Mouse (Mus musculus): ENCODE results near the gene Dcpp1. TPM values are rescaled to one million over a fixed set of nuclear protein-coding genes. Genes with fewer than 3 reads are reported as not detected.
"Not testable (repeated sequence)": the region's sequence is repeated elsewhere in the genome, so short reads cannot be mapped to it uniquely, and the experiment has no call there.

The Dcpp1 gene
- polyA plus RNA-seq, 1 experiment from 2014 or later, result not detected

- Histone ChIP-seq H3K27ac (ENCODE audit: low read depth, low read length) (no peak overlapping the region), H3K4me3 (ENCODE audit: low read length) (no peak overlapping the region), H3K4me2 (replicated peaks; ENCODE audit: low read depth, low read length) (no peak overlapping the region), H3K9me3 (ENCODE audit: control insufficient read depth, low read length) (no peaks in the 10 kb centered on the region), H3K36me3 (ENCODE audit: control insufficient read depth, insufficient read depth, low read length) (no peaks in the 10 kb centered on the region), H3K27me3 (ENCODE audit: control insufficient read depth, insufficient read depth, low read length) (no peaks in the 10 kb centered on the region), H3K4me1 (ENCODE audit: control insufficient read depth, insufficient read depth, low read length) (no peaks in the 10 kb centered on the region), H3K9ac (ENCODE audit: low read depth, low read length) (no peak overlapping the region)
- no peak for ATAC-seq (ENCODE audit: low FRiP score, low TSS enrichment)
- WGBS, result 84% methylated on average over 2 of the region's 2 CpGs
These were observed 3.5 kb upstream of the Dcpp1 start for GRCm38 (mm10) chr17:23877166-23877565.

DNA sequence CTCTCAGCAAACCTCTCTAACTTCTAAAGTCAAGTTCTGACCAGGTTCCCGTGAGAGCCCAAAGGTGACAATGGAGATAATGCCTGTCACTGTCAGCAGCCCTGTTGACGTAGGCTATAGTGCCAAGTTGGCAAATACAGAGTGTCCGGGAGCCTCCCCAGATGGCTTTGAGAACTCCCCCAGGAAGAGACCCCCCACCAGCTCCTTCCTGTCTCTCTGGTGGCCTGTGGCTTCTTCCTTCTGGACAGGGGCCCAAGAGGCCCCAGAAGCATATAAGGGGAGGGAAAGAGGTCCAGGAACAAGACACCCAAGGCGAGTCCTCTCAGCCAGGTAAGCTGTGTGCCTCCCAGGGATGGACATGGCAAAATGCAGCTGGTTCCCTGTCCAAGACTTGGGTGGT lies 36.5 kb downstream of the Dcpp1 start, which contains the start of gene Dcpp3:
Dcpp3 (plus strand) TSS at position 301 of the 400 bp plus-strand sequence.
- not testable (repeated sequence) for H3K9ac ChIP-seq (ENCODE audit: low read depth, low read length); H3K4me3 ChIP-seq (ENCODE audit: low read length); ATAC-seq (ENCODE audit: low FRiP score, low TSS enrichment); H3K27ac ChIP-seq (ENCODE audit: low read depth, low read length); H3K9me3 ChIP-seq (ENCODE audit: control insufficient read depth, low read length); H3K36me3 ChIP-seq (ENCODE audit: control insufficient read depth, insufficient read depth, low read length); H3K4me2 ChIP-seq (replicated peaks; ENCODE audit: low read depth, low read length); H3K27me3 ChIP-seq (ENCODE audit: control insufficient read depth, insufficient read depth, low read length); H3K4me1 ChIP-seq (ENCODE audit: control insufficient read depth, insufficient read depth, low read length)
- 72% methylated on average over 3 of the region's 4 CpGs for WGBS

- peak; percentile 99 for ATAC-seq (ENCODE audit: low FRiP score, low TSS enrichment)
- Histone ChIP-seq H3K27ac (ENCODE audit: low read depth, low read length) (peak overlapping the region; percentile 90), H3K4me2 (replicated peaks; ENCODE audit: low read depth, low read length) (peak overlapping the region; percentile 57), H3K9ac (ENCODE audit: low read depth, low read length) (peak overlapping the region; percentile 56), H3K27me3 (ENCODE audit: control insufficient read depth, insufficient read depth, low read length) (no peaks in the 10 kb centered on the region), H3K9me3 (ENCODE audit: control insufficient read depth, low read length) (no peaks in the 10 kb centered on the region), H3K4me1 (ENCODE audit: control insufficient read depth, insufficient read depth, low read length) (peaks cover 3% of the 10 kb centered on the region; the same call in 1 of the 2 replicates), H3K4me3 (ENCODE audit: low read length) (peak overlapping the region; percentile 38), H3K36me3 (ENCODE audit: control insufficient read depth, insufficient read depth, low read length) (no peaks in the 10 kb centered on the region)
- under 1% methylated on average over 29 of the region's 29 CpGs for WGBS
These were observed 43.9 kb downstream of the Dcpp1 start for GRCm38 (mm10) chr17:23924531-23925007.

- peak overlapping the region; percentile 38 for H3K4me3 ChIP-seq (ENCODE audit: low read length)
- H3K36me3 ChIP-seq (ENCODE audit: control insufficient read depth, insufficient read depth, low read length), result no peaks in the 10 kb centered on the region
- peak overlapping the region; percentile 90 for H3K27ac ChIP-seq (ENCODE audit: low read depth, low read length)
- H3K4me1 ChIP-seq (ENCODE audit: control insufficient read depth, insufficient read depth, low read length), result peaks cover 3% of the 10 kb centered on the region; the same call in 1 of the 2 replicates
- H3K9me3 ChIP-seq (ENCODE audit: control insufficient read depth, low read length), result no peaks in the 10 kb centered on the region
- H3K4me2 ChIP-seq (replicated peaks; ENCODE audit: low read depth, low read length), result peak overlapping the region; percentile 57
- 0% methylated on average over 14 of the region's 14 CpGs for WGBS
- H3K27me3 ChIP-seq (ENCODE audit: control insufficient read depth, insufficient read depth, low read length), result no peaks in the 10 kb centered on the region
- ATAC-seq (ENCODE audit: low FRiP score, low TSS enrichment), result peak; percentile 79
- H3K9ac ChIP-seq (ENCODE audit: low read depth, low read length), result peak overlapping the region; percentile 56
These were observed 44.4 kb downstream of the Dcpp1 start for GRCm38 (mm10) chr17:23925090-23925493.

DNA sequence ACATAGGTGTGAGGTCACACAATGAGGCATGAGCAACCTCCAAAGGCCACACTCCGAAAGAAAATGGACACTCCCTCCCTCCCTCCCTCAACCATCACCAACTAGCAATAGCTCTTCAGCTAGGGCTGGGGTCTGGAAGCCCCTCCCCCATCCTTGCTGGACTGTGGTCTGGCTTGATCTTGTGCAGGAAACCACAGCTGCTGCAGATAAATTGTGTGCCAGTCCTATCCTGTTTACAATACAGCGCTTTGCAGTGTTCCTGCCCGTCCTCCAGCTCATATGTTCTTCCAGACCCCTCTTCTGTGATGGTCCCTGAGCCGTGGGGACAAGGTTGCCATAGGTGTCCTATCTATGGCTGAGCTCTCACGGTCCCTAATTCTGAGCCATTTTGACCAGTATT lies 50.5 kb downstream of the Dcpp1 start:
- Histone ChIP-seq H3K27me3 (ENCODE audit: control insufficient read depth, insufficient read depth, low read length) (no peaks in the 10 kb centered on the region), H3K4me3 (ENCODE audit: low read length) (no peak overlapping the region), H3K9me3 (ENCODE audit: control insufficient read depth, low read length) (no peaks in the 10 kb centered on the region), H3K9ac (ENCODE audit: low read depth, low read length) (no peak overlapping the region), H3K4me1 (ENCODE audit: control insufficient read depth, insufficient read depth, low read length) (no peaks in the 10 kb centered on the region), H3K4me2 (replicated peaks; ENCODE audit: low read depth, low read length) (no peak overlapping the region), H3K27ac (ENCODE audit: low read depth, low read length) (no peak overlapping the region), H3K36me3 (ENCODE audit: control insufficient read depth, insufficient read depth, low read length) (no peaks in the 10 kb centered on the region)
- no peak for ATAC-seq (ENCODE audit: low FRiP score, low TSS enrichment)
- 79% methylated on average over 5 of the region's 5 CpGs for WGBS

Other genes starting within 250 kb of the Dcpp1 start
- 0.46 and 1.3 TPM in 2 replicates for gene Mmp25, start 235.6 kb upstream of the Dcpp1 start, polyA plus RNA-seq (2014; fragmentation: Nextera tagmentation; extraction: Ambion mirVana)
- 0.76 and 1.2 TPM in 2 replicates for gene Bicdl2, start 220.4 kb upstream of the Dcpp1 start, polyA plus RNA-seq (2014; fragmentation: Nextera tagmentation; extraction: Ambion mirVana)
- 61.9 and 83.8 TPM in 2 replicates for gene Hcfc1r1, start 207.3 kb upstream of the Dcpp1 start, polyA plus RNA-seq (2014; fragmentation: Nextera tagmentation; extraction: Ambion mirVana)
- 53.0 and 62.9 TPM in 2 replicates for gene Thoc6, start 207.0 kb upstream of the Dcpp1 start, polyA plus RNA-seq (2014; fragmentation: Nextera tagmentation; extraction: Ambion mirVana)
- gene Tnfrsf12a, start 203.4 kb upstream of the Dcpp1 start, polyA plus RNA-seq (2014; fragmentation: Nextera tagmentation; extraction: Ambion mirVana), result 14.5 and 16.4 TPM in 2 replicates
- 153 and 181 TPM in 2 replicates for gene Cldn6, start 201.6 kb upstream of the Dcpp1 start, polyA plus RNA-seq (2014; fragmentation: Nextera tagmentation; extraction: Ambion mirVana)
- 63.7 and 65.5 TPM in 2 replicates for gene Cldn9, start 196.8 kb upstream of the Dcpp1 start, polyA plus RNA-seq (2014; fragmentation: Nextera tagmentation; extraction: Ambion mirVana)
- 0.15 and 0.16 TPM in 2 replicates for gene 1520401A03Rik, start 158.1 kb upstream of the Dcpp1 start, polyA plus RNA-seq (2014; fragmentation: Nextera tagmentation; extraction: Ambion mirVana)
- gene Pkmyt1, start 154.5 kb upstream of the Dcpp1 start, polyA plus RNA-seq (2014; fragmentation: Nextera tagmentation; extraction: Ambion mirVana), result 41.6 and 56.4 TPM in 2 replicates
- gene Paqr4, start 140.0 kb upstream of the Dcpp1 start, polyA plus RNA-seq (2014; fragmentation: Nextera tagmentation; extraction: Ambion mirVana), result 14.7 and 17.6 TPM in 2 replicates
- gene Kremen2, start 135.0 kb upstream of the Dcpp1 start, polyA plus RNA-seq (2014; fragmentation: Nextera tagmentation; extraction: Ambion mirVana), result 2.1 and 2.9 TPM in 2 replicates
- 73.0 and 91.7 TPM in 2 replicates for gene Flywch1, start 109.3 kb upstream of the Dcpp1 start, polyA plus RNA-seq (2014; fragmentation: Nextera tagmentation; extraction: Ambion mirVana)
- 40.7 and 43.7 TPM in 2 replicates for gene Flywch2, start 94.8 kb upstream of the Dcpp1 start, polyA plus RNA-seq (2014; fragmentation: Nextera tagmentation; extraction: Ambion mirVana)
- 560 and 567 TPM in 2 replicates for gene Srrm2, start 90.3 kb upstream of the Dcpp1 start, polyA plus RNA-seq (2014; fragmentation: Nextera tagmentation; extraction: Ambion mirVana)
- gene Elob, start 51.7 kb upstream of the Dcpp1 start, polyA plus RNA-seq (2014; fragmentation: Nextera tagmentation; extraction: Ambion mirVana), result 982 and 1,429 TPM in 2 replicates
- 0.26 and 0.41 TPM in 2 replicates for gene Prss33, start 44.8 kb upstream of the Dcpp1 start, polyA plus RNA-seq (2014; fragmentation: Nextera tagmentation; extraction: Ambion mirVana)
- 0.14 TPM in 1 of 2 replicates, not detected in the other for gene Prss32, start 37.0 kb upstream of the Dcpp1 start, polyA plus RNA-seq (2014; fragmentation: Nextera tagmentation; extraction: Ambion mirVana)
- 3.1 and 3.9 TPM in 2 replicates for gene Prss41, start 36.7 kb upstream of the Dcpp1 start, polyA plus RNA-seq (2014; fragmentation: Nextera tagmentation; extraction: Ambion mirVana)
- not detected in 2 replicates for gene Prss21, start 12.8 kb upstream of the Dcpp1 start, polyA plus RNA-seq (2014; fragmentation: Nextera tagmentation; extraction: Ambion mirVana)
- not detected in 2 replicates for gene Dcpp2, start within 50 bp of the Dcpp1 start, polyA plus RNA-seq (2014; fragmentation: Nextera tagmentation; extraction: Ambion mirVana)
- gene Dcpp3, start 36.6 kb downstream of the Dcpp1 start, polyA plus RNA-seq (2014; fragmentation: Nextera tagmentation; extraction: Ambion mirVana), result not detected in 2 replicates
- gene Sbp, start 60.8 kb downstream of the Dcpp1 start, polyA plus RNA-seq (2014; fragmentation: Nextera tagmentation; extraction: Ambion mirVana), result not detected in 2 replicates
- gene Sbpl, start 74.4 kb downstream of the Dcpp1 start, polyA plus RNA-seq (2014; fragmentation: Nextera tagmentation; extraction: Ambion mirVana), result not detected in 2 replicates
- gene Prss30, start 99.7 kb downstream of the Dcpp1 start, polyA plus RNA-seq (2014; fragmentation: Nextera tagmentation; extraction: Ambion mirVana), result 0.26 and 0.30 TPM in 2 replicates
- 0.59 and 0.91 TPM in 2 replicates for gene Prss22, start 117.2 kb downstream of the Dcpp1 start, polyA plus RNA-seq (2014; fragmentation: Nextera tagmentation; extraction: Ambion mirVana)
- gene Prss27, start 157.3 kb downstream of the Dcpp1 start, polyA plus RNA-seq (2014; fragmentation: Nextera tagmentation; extraction: Ambion mirVana), result not detected in 2 replicates
- 46.2 and 65.1 TPM in 2 replicates for gene Kctd5, start 192.6 kb downstream of the Dcpp1 start, polyA plus RNA-seq (2014; fragmentation: Nextera tagmentation; extraction: Ambion mirVana)